Mouse (Mus musculus) heart, postnatal 0 days (tissue): ENCODE results near the gene Rbms3. TPM values are rescaled to one million over a fixed set of nuclear protein-coding genes. Genes with fewer than 3 reads are reported as not detected.

Experiments used
- ATAC-seq: fragments of 200-750 bp; cut with Nextera tagmentation; 2 replicates; pipeline ENCODE4 v1.8.0; 2017; ENCODE audit warnings: low read depth, moderate number of reproducible peaks, moderate library complexity; ENCODE audit not compliant: insufficient read depth
- DNase-seq: peaks from one replicate; pipeline ENCODE4 v3.0.0-alpha.2; 2016; ENCODE audit warnings: low spot score
- H3K27ac ChIP-seq: fragments of 300-500 bp; sonication (generic); 2 replicates; pipeline ENCODE4 v1.5.1; 2014; ENCODE audit warnings: low read depth, mild to moderate bottlenecking
- H3K27me3 ChIP-seq: fragments of 300-500 bp; sonication (generic); 2 replicates; pipeline ENCODE4 v1.6.1; 2014; ENCODE audit warnings: low read length, mixed read lengths; ENCODE audit not compliant: control insufficient read depth, insufficient read depth
- H3K36me3 ChIP-seq: fragments of 300-500 bp; sonication (generic); replicated peaks from 2 replicates; pipeline ENCODE4 v1.6.1; 2014; ENCODE audit warnings: low read length, mixed read lengths; ENCODE audit not compliant: control insufficient read depth, insufficient read depth
- H3K4me1 ChIP-seq: fragments of 300-500 bp; sonication (generic); 2 replicates; pipeline ENCODE4 v1.6.1; 2014; ENCODE audit warnings: antibody characterized with exemption; ENCODE audit not compliant: control insufficient read depth, insufficient read depth
- H3K4me2 ChIP-seq: fragments of 300-500 bp; sonication (generic); 2 replicates; pipeline ENCODE4 v1.6.1; 2014; ENCODE audit warnings: low read depth, mild to moderate bottlenecking, low read length, moderate library complexity
- H3K4me3 ChIP-seq: fragments of 300-500 bp; sonication (generic); 2 replicates; pipeline ENCODE4 v1.5.1; 2014; ENCODE audit warnings: low read depth, low read length
- H3K9ac ChIP-seq: fragments of 300-500 bp; sonication (generic); replicated peaks from 2 replicates; pipeline ENCODE4 v1.6.1; 2014; ENCODE audit warnings: low read depth, low read length, mixed read lengths
- H3K9me3 ChIP-seq: fragments of 300-500 bp; sonication (generic); replicated peaks from 2 replicates; pipeline ENCODE4 v1.6.1; 2016; ENCODE audit warnings: low read length; ENCODE audit not compliant: control insufficient read depth
- CTCF ChIP-seq: IDR thresholded peaks from 2 replicates; pipeline ENCODE4 v1.5.1; 2016; ENCODE audit warnings: antibody characterized with exemption, control low read depth, low read depth
- EP300 ChIP-seq: IDR thresholded peaks from 2 replicates; pipeline ENCODE4 v1.6.1; 2016; ENCODE audit warnings: antibody characterized with exemption, low read depth
- WGBS: fragments of 180-500 bp; shearing (Covaris S2); extraction: QIAGEN DNeasy Blood & Tissue Kit; methylation state at CpG from one replicate; pipeline ENCODE4 v1.1.7; 2014; 5-methylcytosine and 5-hydroxymethylcytosine counted together
- polyA plus RNA-seq: library from polyadenylated mRNA; unstranded; fragments of >200 nt; fragmentation: Nextera tagmentation; extraction: Ambion mirVana; gene quantifications from 2 replicates; pipeline ENCODE4 v1.2.1, GENCODE M21; 2015
- total RNA-seq: library from RNA; depleted of rRNA; stranded (reverse); fragments of >200 nt; gene quantifications from 2 replicates; pipeline ENCODE4 v1.2.3, GENCODE M21; 2014; ENCODE audit warnings: low replicate concordance

Gene Rbms3
- total and polyA plus RNA-seq, 2 experiments from 2014 or later: 18.2 to 75.3 TPM

DNA sequence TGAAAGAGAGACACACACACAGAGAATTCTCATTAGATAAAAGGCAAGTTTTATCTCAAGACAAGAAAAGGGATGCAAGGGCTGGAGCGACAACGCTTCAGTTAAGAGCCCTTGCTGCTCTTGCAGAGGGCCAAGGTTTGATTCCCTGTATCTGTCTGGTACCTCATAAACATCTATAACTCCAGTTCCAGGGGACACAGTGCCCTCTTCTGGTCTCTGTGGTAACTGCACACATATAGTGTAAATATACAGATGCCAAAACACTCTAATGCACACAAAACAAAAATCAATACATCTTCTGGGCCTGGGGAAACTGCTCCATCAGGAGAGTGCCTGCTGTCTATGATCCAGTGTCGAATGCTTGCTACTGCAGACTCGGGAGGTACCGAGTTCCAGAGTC, 145.3 kb downstream of the Rbms3 start:
- Histone ChIP-seq H3K9me3 (no peaks in the 10 kb centered on the region), H3K4me2 (no peak overlapping the region), H3K4me3 (no peak overlapping the region), H3K27me3 (no peaks in the 10 kb centered on the region), H3K4me1 (no peaks in the 10 kb centered on the region), H3K9ac (no peak overlapping the region), H3K36me3 (no peaks in the 10 kb centered on the region), H3K27ac (no peak overlapping the region)
- ATAC-seq (no peak), DNase-seq (no peak)
- TF ChIP-seq CTCF: peak; percentile 28; the same call in 1 of the 2 replicates
- no peak for TF ChIP-seq EP300
- 85% methylated on average over 5 of the region's 5 CpGs for WGBS

GRCm38 (mm10) chr9:117476753-117477152, 153.0 kb downstream of the Rbms3 start:
- WGBS: 81% methylated on average over 13 of the region's 13 CpGs
- H3K36me3 ChIP-seq: no peaks in the 10 kb centered on the region
- H3K27me3 ChIP-seq: no peaks in the 10 kb centered on the region
- no peak overlapping the region for H3K4me3 ChIP-seq
- H3K4me1 ChIP-seq: no peaks in the 10 kb centered on the region
- no peak overlapping the region for H3K9ac ChIP-seq
- DNase-seq (no peak), ATAC-seq (no peak)
- no peak overlapping the region for H3K4me2 ChIP-seq
- H3K27ac ChIP-seq: no peak overlapping the region
- TF ChIP-seq CTCF: no peak
- no peak for TF ChIP-seq EP300
- no peaks in the 10 kb centered on the region for H3K9me3 ChIP-seq

DNA sequence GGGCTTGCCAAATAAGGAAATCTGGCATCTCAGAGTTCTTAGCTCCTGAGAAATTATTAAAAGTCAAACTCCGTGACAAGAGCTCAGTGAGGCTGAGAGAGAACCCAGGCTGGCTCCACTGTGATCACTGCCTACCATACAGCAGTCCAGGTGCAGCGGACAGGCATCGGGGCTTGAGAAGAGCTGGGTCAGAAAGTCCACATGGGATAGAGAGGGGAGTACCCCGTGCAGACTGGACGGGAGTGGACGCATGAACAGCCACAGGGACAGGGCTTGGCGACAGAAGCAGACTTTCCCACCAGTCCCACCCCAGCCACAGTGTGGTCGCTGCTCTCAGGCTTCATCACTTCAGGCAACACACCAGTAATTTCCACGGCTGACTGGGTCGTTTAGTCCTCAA, 176.9 kb downstream of the Rbms3 start:
- Histone ChIP-seq H3K27ac (no peak overlapping the region), H3K9me3 (no peaks in the 10 kb centered on the region), H3K27me3 (no peaks in the 10 kb centered on the region), H3K4me1 (no peaks in the 10 kb centered on the region), H3K9ac (no peak overlapping the region), H3K4me2 (no peak overlapping the region), H3K4me3 (no peak overlapping the region), H3K36me3 (no peaks in the 10 kb centered on the region)
- ATAC-seq (no peak), DNase-seq (no peak)
- whole genome bisulfite sequencing: 72% methylated on average over 10 of the region's 10 CpGs
- TF ChIP-seq EP300 (no peak), CTCF (no peak)

- no peak overlapping the region for H3K27ac ChIP-seq
- H3K4me3 ChIP-seq: no peak overlapping the region
Measured at GRCm38 (mm10) chr9:117442611-117443010, 187.1 kb downstream of the Rbms3 start.

GRCm38 (mm10) chr9:117435856-117436255, 193.9 kb downstream of the Rbms3 start:
- Histone ChIP-seq H3K9me3 (peaks cover 5% of the 10 kb centered on the region), H3K4me2 (no peak overlapping the region), H3K27me3 (no peaks in the 10 kb centered on the region), H3K4me3 (no peak overlapping the region), H3K27ac (no peak overlapping the region), H3K4me1 (no peaks in the 10 kb centered on the region), H3K9ac (no peak overlapping the region), H3K36me3 (no peaks in the 10 kb centered on the region)
- ATAC-seq (no peak), DNase-seq (no peak)
- TF ChIP-seq CTCF (no peak), EP300 (no peak)
- WGBS: 55% methylated on average over 2 of the region's 2 CpGs

More at GRCm38 (mm10) chr9:117442611-117443010, 187.1 kb downstream of the Rbms3 start:
- no peaks in the 10 kb centered on the region for H3K9me3 ChIP-seq
- no peak overlapping the region for H3K4me2 ChIP-seq
- DNase-seq: peak; percentile 36
- 42% methylated on average over 7 of the region's 7 CpGs for WGBS
- no peak overlapping the region for H3K9ac ChIP-seq
- H3K4me1 ChIP-seq: no peaks in the 10 kb centered on the region
- no peaks in the 10 kb centered on the region for H3K36me3 ChIP-seq
- no peaks in the 10 kb centered on the region for H3K27me3 ChIP-seq
- ATAC-seq: peak; percentile 62
- TF ChIP-seq CTCF (no peak), EP300 (no peak)

DNA sequence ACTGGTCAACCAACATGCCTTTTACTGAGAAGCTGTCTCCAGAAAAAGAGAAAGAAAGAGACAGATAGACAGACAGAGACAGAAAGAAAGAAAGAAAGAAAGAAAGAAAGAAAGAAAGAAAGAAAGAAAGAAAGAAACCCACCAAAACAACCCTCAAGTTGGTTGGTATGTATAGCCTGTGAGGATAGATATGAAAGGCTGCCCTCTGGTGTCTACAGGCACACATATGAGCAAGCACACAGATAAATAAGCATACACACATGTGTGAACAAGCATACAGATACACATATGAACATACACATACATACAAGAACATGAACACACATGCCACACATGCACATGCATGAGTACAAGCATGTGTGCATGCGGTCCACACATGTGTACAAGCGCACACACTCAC, 199.0 kb downstream of the Rbms3 start:
- H3K4me1 ChIP-seq: no peaks in the 10 kb centered on the region
- no peak overlapping the region for H3K4me2 ChIP-seq
- H3K9me3 ChIP-seq: peaks cover 5% of the 10 kb centered on the region
- H3K27me3 ChIP-seq: no peaks in the 10 kb centered on the region
- ATAC-seq (no peak), DNase-seq (no peak)
- no peak overlapping the region for H3K4me3 ChIP-seq
- H3K9ac ChIP-seq: no peak overlapping the region
- TF ChIP-seq EP300: no peak
- peak; percentile 22; the same call in 1 of the 2 replicates for TF ChIP-seq CTCF
- H3K27ac ChIP-seq: no peak overlapping the region
- WGBS: 93% methylated on average over 2 of the region's 2 CpGs
- H3K36me3 ChIP-seq: no peaks in the 10 kb centered on the region
